Mouse (Mus musculus) kidney, embryonic 16.5 days (tissue): Measurements from ENCODE around the gene Gsn. TPM values are rescaled to one million over a fixed set of nuclear protein-coding genes. Genes with fewer than 3 reads are reported as not detected.
A peak's percentile ranks its signal among the peaks of the same experiment; 100 is the strongest.

Source experiments
- ATAC-seq: fragments of 200-750 bp; cut with Nextera tagmentation; 2 replicates; pipeline ENCODE4 v1.8.0; 2017; ENCODE audit warnings: moderate TSS enrichment; ENCODE audit not compliant: low FRiP score, low TSS enrichment
- H3K27ac ChIP-seq: fragments of 300-500 bp; sonication (generic); 2 replicates; pipeline ENCODE4 v1.5.1; 2014; ENCODE audit warnings: low read length
- H3K27me3 ChIP-seq: fragments of 300-500 bp; sonication (generic); 2 replicates; pipeline ENCODE4 v1.6.1; 2014; ENCODE audit warnings: low read length, control low read depth, mixed read lengths; ENCODE audit not compliant: insufficient read depth
- H3K36me3 ChIP-seq: fragments of 300-500 bp; sonication (generic); 2 replicates; pipeline ENCODE4 v1.6.1; 2014; ENCODE audit warnings: low read length, control low read depth, mixed read lengths; ENCODE audit not compliant: insufficient read depth
- H3K4me1 ChIP-seq: fragments of 300-500 bp; sonication (generic); 2 replicates; pipeline ENCODE4 v1.6.1; 2014; ENCODE audit warnings: low read length, control low read depth, mixed read lengths; ENCODE audit not compliant: insufficient read depth
- H3K4me2 ChIP-seq: fragments of 300-500 bp; sonication (generic); replicated peaks from 2 replicates; pipeline ENCODE4 v1.6.1; 2014; ENCODE audit warnings: low read depth, low read length
- H3K4me3 ChIP-seq: fragments of 300-500 bp; sonication (generic); 2 replicates; pipeline ENCODE4 v1.5.1; 2014; ENCODE audit warnings: mild to moderate bottlenecking, low read length
- H3K9ac ChIP-seq: fragments of 300-500 bp; sonication (generic); replicated peaks from 2 replicates; pipeline ENCODE4 v1.6.1; 2014; ENCODE audit warnings: low read length
- H3K9me3 ChIP-seq: fragments of 300-500 bp; sonication (generic); 2 replicates; pipeline ENCODE4 v1.6.1; 2016; ENCODE audit warnings: low read length, control low read depth
- WGBS: fragments of 180-500 bp; shearing (Covaris S2); extraction: QIAGEN DNeasy Blood & Tissue Kit; methylation state at CpG from one replicate; pipeline ENCODE4 v1.1.7; 2014; 5-methylcytosine and 5-hydroxymethylcytosine counted together
- polyA plus RNA-seq: library from polyadenylated mRNA; unstranded; fragments of >200 nt; fragmentation: Nextera tagmentation; extraction: Ambion mirVana; gene quantifications from 2 replicates; pipeline ENCODE4 v1.2.1, GENCODE M21; 2015

Gsn gene
- polyA plus RNA-seq, 1 experiment from 2014 or later = 165 TPM

- Histone ChIP-seq H3K9me3 (no peaks in the 10 kb centered on the region), H3K4me1 (peaks cover 8% of the 10 kb centered on the region; the same call in 1 of the 2 replicates), H3K4me2 (no peak overlapping the region), H3K9ac (no peak overlapping the region), H3K27me3 (no peaks in the 10 kb centered on the region), H3K36me3 (no peaks in the 10 kb centered on the region), H3K27ac (no peak overlapping the region), H3K4me3 (no peak overlapping the region)
- no peak for ATAC-seq
- 86% methylated on average over 4 of the region's 4 CpGs for WGBS
These were observed 53.8 kb downstream of the Gsn start for GRCm38 (mm10) chr2:35309906-35310493.

DNA sequence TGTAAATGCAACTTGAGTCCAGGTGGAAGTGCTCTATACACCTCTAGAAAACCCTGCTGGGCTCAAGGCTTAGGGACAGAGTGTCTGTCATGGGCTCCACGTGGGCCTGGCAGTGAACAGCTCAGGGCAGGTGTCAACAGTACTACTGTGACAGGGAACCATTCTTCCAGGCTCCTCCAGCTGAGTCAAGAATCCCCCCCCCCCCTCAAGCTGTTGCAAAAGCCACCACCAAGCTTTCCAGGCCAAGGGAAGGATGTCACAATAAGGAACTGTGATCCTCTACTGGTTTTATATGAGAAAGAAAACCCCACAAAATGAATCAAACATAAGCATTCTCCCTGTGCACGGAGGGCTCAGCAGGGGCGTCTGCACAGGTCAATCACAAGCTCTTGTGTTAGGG is 58.1 kb downstream of the Gsn start:
- H3K36me3 ChIP-seq = no peaks in the 10 kb centered on the region
- 47% methylated on average over 3 of the region's 3 CpGs for WGBS
- no peak overlapping the region for H3K27ac ChIP-seq
- no peaks in the 10 kb centered on the region for H3K27me3 ChIP-seq
- H3K9me3 ChIP-seq = no peaks in the 10 kb centered on the region
- H3K4me3 ChIP-seq = no peak overlapping the region
- H3K9ac ChIP-seq = no peak overlapping the region
- H3K4me1 ChIP-seq = peaks cover 8% of the 10 kb centered on the region; the same call in 1 of the 2 replicates
- H3K4me2 ChIP-seq = no peak overlapping the region
- ATAC-seq = no peak

DNA sequence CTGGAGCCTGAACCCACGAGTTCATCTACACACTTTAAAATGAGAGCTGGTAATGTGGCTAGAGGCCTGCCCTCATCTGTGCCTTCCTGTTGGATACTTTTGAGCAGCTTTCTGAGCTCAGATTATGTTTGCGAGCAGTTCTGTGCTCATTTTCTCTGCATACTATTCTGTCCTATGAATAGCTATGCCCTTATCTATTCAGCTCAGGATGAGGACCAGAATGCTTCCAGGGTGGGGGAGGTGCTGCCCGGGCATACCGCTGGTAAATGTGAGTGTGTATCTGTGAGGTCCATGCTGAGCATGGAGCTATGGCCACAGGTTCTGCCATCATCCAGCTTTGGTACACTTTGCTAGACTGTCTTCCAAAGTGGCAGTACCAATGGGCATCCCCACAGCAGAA is 61.4 kb downstream of the Gsn start:
- Histone ChIP-seq H3K9ac (no peak overlapping the region), H3K4me2 (no peak overlapping the region), H3K4me3 (no peak overlapping the region), H3K27me3 (no peaks in the 10 kb centered on the region), H3K9me3 (no peaks in the 10 kb centered on the region), H3K36me3 (no peaks in the 10 kb centered on the region), H3K27ac (no peak overlapping the region), H3K4me1 (peaks cover 8% of the 10 kb centered on the region; the same call in 1 of the 2 replicates)
- 88% methylated on average over 4 of the region's 4 CpGs for WGBS
- no peak for ATAC-seq

- H3K27ac ChIP-seq = no peak overlapping the region
- no peaks in the 10 kb centered on the region for H3K27me3 ChIP-seq
- ATAC-seq = no peak
- H3K9ac ChIP-seq = no peak overlapping the region
- no peak overlapping the region for H3K4me2 ChIP-seq
- H3K4me1 ChIP-seq = peaks cover 8% of the 10 kb centered on the region; the same call in 1 of the 2 replicates
- no peaks in the 10 kb centered on the region for H3K36me3 ChIP-seq
- H3K4me3 ChIP-seq = no peak overlapping the region
- WGBS = 67% methylated on average over 12 of the region's 12 CpGs
- H3K9me3 ChIP-seq = no peaks in the 10 kb centered on the region
These were observed 62.2 kb downstream of the Gsn start for GRCm38 (mm10) chr2:35318405-35318804.

- no peak for ATAC-seq
- H3K36me3 ChIP-seq = no peaks in the 10 kb centered on the region
- no peak overlapping the region for H3K27ac ChIP-seq
- H3K4me2 ChIP-seq = no peak overlapping the region
- H3K4me3 ChIP-seq = no peak overlapping the region
- no peaks in the 10 kb centered on the region for H3K4me1 ChIP-seq
- WGBS = 92% methylated on average over 15 of the region's 15 CpGs
- H3K9ac ChIP-seq = no peak overlapping the region
- H3K9me3 ChIP-seq = no peaks in the 10 kb centered on the region
- no peaks in the 10 kb centered on the region for H3K27me3 ChIP-seq
These were observed 64.2 kb downstream of the Gsn start for GRCm38 (mm10) chr2:35320399-35320798.

DNA sequence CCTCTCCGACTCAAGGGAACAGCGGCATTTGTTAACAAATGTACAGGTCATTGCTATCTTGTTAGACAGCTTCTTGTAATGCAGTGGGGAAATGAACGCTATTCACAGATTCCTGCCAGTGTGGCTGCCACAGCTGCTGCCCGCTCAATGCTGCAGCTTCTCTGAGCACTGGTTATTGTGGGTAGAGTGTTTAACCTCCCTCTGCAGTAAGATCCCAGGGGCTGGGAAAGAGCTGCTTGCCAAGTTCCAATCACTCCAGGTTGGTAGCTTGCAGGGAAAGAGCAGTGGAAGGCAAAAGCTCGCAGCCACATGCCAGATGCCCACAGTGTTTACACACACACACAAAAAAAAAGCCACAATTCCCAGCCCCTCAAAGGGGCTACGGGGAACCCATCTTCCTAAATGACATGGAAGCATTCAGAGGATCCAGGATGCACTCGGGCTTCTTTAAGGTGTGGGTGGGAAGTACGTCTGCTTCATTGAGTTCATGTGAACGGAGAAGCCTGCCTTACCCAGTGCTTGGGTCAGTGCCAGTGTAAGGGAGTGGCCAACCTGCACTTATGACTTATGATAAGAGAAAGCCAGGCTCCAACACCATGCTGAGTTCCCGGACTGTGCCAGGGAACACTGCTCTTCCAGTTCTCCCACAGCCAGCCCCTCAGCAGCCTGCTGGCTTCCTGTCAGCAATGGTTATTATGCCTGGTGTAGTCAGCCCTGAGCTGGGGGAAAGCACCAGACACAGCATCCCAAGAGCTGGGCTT is 66.4 kb downstream of the Gsn start:
- 65% methylated on average over 10 of the region's 10 CpGs for WGBS
- Histone ChIP-seq H3K36me3 (no peaks in the 10 kb centered on the region), H3K4me1 (no peaks in the 10 kb centered on the region), H3K27me3 (no peaks in the 10 kb centered on the region), H3K9ac (no peak overlapping the region), H3K9me3 (no peaks in the 10 kb centered on the region), H3K4me3 (no peak overlapping the region), H3K27ac (no peak overlapping the region), H3K4me2 (no peak overlapping the region)
- no peak for ATAC-seq

- Histone ChIP-seq H3K27ac (no peak overlapping the region), H3K4me1 (no peaks in the 10 kb centered on the region), H3K9me3 (no peaks in the 10 kb centered on the region), H3K4me3 (no peak overlapping the region), H3K4me2 (no peak overlapping the region), H3K36me3 (no peaks in the 10 kb centered on the region), H3K27me3 (no peaks in the 10 kb centered on the region), H3K9ac (no peak overlapping the region)
- 58% methylated on average over 10 of the region's 10 CpGs for WGBS
- ATAC-seq = no peak
These were observed 69.8 kb downstream of the Gsn start for GRCm38 (mm10) chr2:35325930-35326329.

DNA sequence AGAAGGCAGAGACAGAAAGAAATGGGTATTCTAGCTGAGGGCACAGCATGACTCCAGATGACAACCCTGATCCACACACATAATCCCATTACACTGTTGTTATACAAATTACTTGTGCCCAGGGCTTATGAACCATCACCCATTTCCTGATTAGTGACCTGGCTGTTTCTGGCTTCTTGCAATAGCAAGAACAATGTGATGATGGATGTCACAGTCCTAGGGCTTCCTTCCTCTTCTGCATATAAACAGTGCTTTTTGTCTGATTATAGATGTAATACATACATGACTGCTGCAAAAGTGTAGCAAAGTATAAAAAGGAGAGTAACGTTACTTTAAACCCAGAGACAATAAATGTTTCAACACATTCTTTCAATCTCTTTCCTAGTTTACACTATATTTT is 70.8 kb downstream of the Gsn start:
- ATAC-seq = no peak

GRCm38 (mm10) chr2:35327583-35327982 is 71.4 kb downstream of the Gsn start:
- H3K27me3 ChIP-seq = no peaks in the 10 kb centered on the region
- H3K4me1 ChIP-seq = no peaks in the 10 kb centered on the region
- WGBS = 63% methylated on average over 10 of the region's 10 CpGs
- H3K36me3 ChIP-seq = no peaks in the 10 kb centered on the region
- no peaks in the 10 kb centered on the region for H3K9me3 ChIP-seq
- H3K9ac ChIP-seq = no peak overlapping the region
- H3K4me3 ChIP-seq = no peak overlapping the region
- no peak for ATAC-seq
- H3K4me2 ChIP-seq = peak overlapping the region; percentile 26; the same call in 1 of the 2 replicates
- peak overlapping the region; percentile 56; the same call in 1 of the 2 replicates for H3K27ac ChIP-seq

More for the DNA sequence above, 70.8 kb downstream of the Gsn start:
- Histone ChIP-seq H3K27me3 (no peaks in the 10 kb centered on the region), H3K36me3 (no peaks in the 10 kb centered on the region), H3K9me3 (no peaks in the 10 kb centered on the region), H3K4me3 (no peak overlapping the region), H3K4me1 (no peaks in the 10 kb centered on the region), H3K27ac (0 out of 2 replicates have a peak overlapping the region, but pooled peaks have one; percentile 1), H3K9ac (no peak overlapping the region), H3K4me2 (no peak overlapping the region)
- 64% methylated on average over 1 of the region's 1 CpGs for WGBS
